In the genomic region with DNA sequence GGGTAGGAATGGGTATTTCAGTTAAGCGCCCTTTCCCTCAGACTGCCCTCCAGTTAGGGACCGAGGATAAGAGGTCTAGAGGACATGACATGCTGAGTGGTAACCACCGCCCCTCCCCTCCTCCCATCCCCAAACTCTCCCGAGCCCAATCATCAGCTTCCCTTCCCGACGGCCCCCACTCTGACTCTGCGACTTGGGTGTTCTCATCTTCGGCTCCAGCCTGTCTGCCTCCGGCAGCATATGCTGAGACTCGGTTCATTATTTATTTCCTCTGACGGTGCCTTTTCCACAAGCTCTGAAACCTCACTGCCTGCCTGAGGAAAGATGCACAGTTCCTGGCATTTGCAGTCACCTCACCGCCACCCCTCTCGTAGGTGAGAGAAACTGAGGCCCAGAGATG, we compare ENCODE assay signal across 12 mouse cellular contexts. TPM values are rescaled to one million over a fixed set of nuclear protein-coding genes. Genes with fewer than 3 reads are reported as not detected.
DNase-seq lines count a peak whose midpoint lies in the region; ATAC-seq and TF ChIP-seq lines count a peak whose summit lies in the region.
"Had no signal": no experiment of that assay in that cellular context is flagged by ENCODE, and none has a peak within 500 bp of the region (broad histone marks: within the 10 kb centered on the region; RNA-seq: fewer than 3 reads in every experiment).

No protein-coding gene starts in this region.

- H3K9me3 ChIP-seq in heart, embryonic 12.5 days (replicated peaks): no peaks in the 10 kb centered on the region
- H3K9me3 ChIP-seq in limb, embryonic 12.5 days: no peaks in the 10 kb centered on the region
- no peaks in the 10 kb centered on the region for H3K9me3 ChIP-seq in limb, embryonic 10.5 days (replicated peaks)
- H3K9me3 ChIP-seq in embryonic facial prominence, embryonic 13.5 days: no peaks in the 10 kb centered on the region
- no peaks in the 10 kb centered on the region for H3K9me3 ChIP-seq in forebrain, embryonic 10.5 days

- no peak for TF ChIP-seq CTCF in small intestine, adult 2 months (IDR thresholded peaks at IDR 0.05; ENCODE audit: extremely low read depth, insufficient read length, insufficient replicate concordance, low read depth, low read length)

- peaks cover 60% of the 10 kb centered on the region for H3K36me3 ChIP-seq in heart, embryonic 12.5 days
- peaks cover 87% of the 10 kb centered on the region for H3K36me3 ChIP-seq in limb, embryonic 12.5 days
- peaks cover 92% of the 10 kb centered on the region for H3K36me3 ChIP-seq in limb, embryonic 10.5 days
- H3K36me3 ChIP-seq in embryonic facial prominence, embryonic 13.5 days: peaks cover 73% of the 10 kb centered on the region
- H3K36me3 ChIP-seq in small intestine, adult 2 months (ENCODE audit: control insufficient read depth, insufficient read depth, low read length): peaks cover 15% of the 10 kb centered on the region; the same call in 1 of the 2 replicates
- H3K36me3 ChIP-seq in forebrain, embryonic 10.5 days (replicated peaks): peaks cover 90% of the 10 kb centered on the region

- TF ChIP-seq POLR2A in small intestine, adult 2 months (IDR thresholded peaks at IDR 0.05; ENCODE audit: low read depth, low read length): no peak

- 39% methylated on average over 13 of the region's 13 CpGs for WGBS in heart, embryonic 12.5 days
- 47% methylated on average over 13 of the region's 13 CpGs for WGBS in limb, embryonic 12.5 days
- 54% methylated on average over 13 of the region's 13 CpGs for WGBS in limb, embryonic 10.5 days
- WGBS in embryonic facial prominence, embryonic 13.5 days: 50% methylated on average over 13 of the region's 13 CpGs
- WGBS in small intestine, adult 2 months: 76% methylated on average over 13 of the region's 13 CpGs
- WGBS in forebrain, embryonic 10.5 days: 88% methylated on average over 13 of the region's 13 CpGs

- no peak for DNase-seq in heart, adult 18-20 months
- DNase-seq in limb, embryonic 10.5 days (ENCODE audit: low spot score): no peak
- no peak for DNase-seq in forebrain, embryonic 10.5 days (ENCODE audit: extremely low spot score, low spot score)
- DNase-seq in gastrocnemius, postnatal 10 days: no peak
- DNase-seq: cerebellum, postnatal 14 days; right cerebral cortex, postnatal 14 days; thymus, adult 18-20 months had no signal

- H3K9ac ChIP-seq in heart, embryonic 12.5 days: peak overlapping the region; percentile 31; the same call in 1 of the 2 replicates
- no peak overlapping the region for H3K9ac ChIP-seq in limb, embryonic 12.5 days (replicated peaks)
- H3K9ac ChIP-seq in embryonic facial prominence, embryonic 13.5 days: 0 out of 2 replicates have a peak overlapping the region, but pooled peaks have one; percentile 40

- peak overlapping the region; percentile 69 for H3K27ac ChIP-seq in heart, embryonic 12.5 days (ENCODE audit: poor library complexity, severe bottlenecking)
- peak overlapping the region; percentile 45; the same call in 1 of the 2 replicates for H3K27ac ChIP-seq in limb, embryonic 12.5 days
- H3K27ac ChIP-seq in limb, embryonic 10.5 days: no peak overlapping the region
- 0 out of 2 replicates have a peak overlapping the region, but pooled peaks have one; percentile 22 for H3K27ac ChIP-seq in embryonic facial prominence, embryonic 13.5 days
- 0 out of 2 replicates have a peak overlapping the region, but pooled peaks have one; percentile 3 for H3K27ac ChIP-seq in small intestine, adult 2 months (ENCODE audit: insufficient read depth, low read depth, low read length)
- no peak overlapping the region for H3K27ac ChIP-seq in forebrain, embryonic 10.5 days
- H3K27ac ChIP-seq: hindbrain, postnatal 0 days had no signal

- H3K4me3 ChIP-seq in heart, embryonic 12.5 days: no peak overlapping the region
- no peak overlapping the region for H3K4me3 ChIP-seq in limb, embryonic 12.5 days (replicated peaks)
- no peak overlapping the region for H3K4me3 ChIP-seq in limb, embryonic 10.5 days
- no peak overlapping the region for H3K4me3 ChIP-seq in embryonic facial prominence, embryonic 13.5 days
- H3K4me3 ChIP-seq in small intestine, adult 2 months (ENCODE audit: low read depth, low read length): no peak overlapping the region
- no peak overlapping the region for H3K4me3 ChIP-seq in forebrain, embryonic 10.5 days

- peak; percentile 18; the same call in 1 of the 2 replicates for ATAC-seq in heart, embryonic 12.5 days (ENCODE audit: insufficient number of reproducible peaks, low FRiP score)
- no peak for ATAC-seq in limb, embryonic 12.5 days (ENCODE audit: insufficient number of reproducible peaks, insufficient read depth, low FRiP score, low TSS enrichment, low read depth)
- no peak for ATAC-seq in embryonic facial prominence, embryonic 13.5 days (ENCODE audit: insufficient number of reproducible peaks, insufficient read depth, low FRiP score, low TSS enrichment, low read depth)
- ATAC-seq: hindbrain, postnatal 0 days had no signal

- no peaks in the 10 kb centered on the region for H3K27me3 ChIP-seq in heart, embryonic 12.5 days (replicated peaks)
- H3K27me3 ChIP-seq in limb, embryonic 12.5 days: no peaks in the 10 kb centered on the region
- no peaks in the 10 kb centered on the region for H3K27me3 ChIP-seq in limb, embryonic 10.5 days (ENCODE audit: low read depth, poor library complexity, severe bottlenecking)
- no peaks in the 10 kb centered on the region for H3K27me3 ChIP-seq in embryonic facial prominence, embryonic 13.5 days
- H3K27me3 ChIP-seq in small intestine, adult 2 months (ENCODE audit: control insufficient read depth, insufficient read depth, low read length): no peaks in the 10 kb centered on the region
- no peaks in the 10 kb centered on the region for H3K27me3 ChIP-seq in forebrain, embryonic 10.5 days (ENCODE audit: poor library complexity, severe bottlenecking)

- peaks cover 52% of the 10 kb centered on the region for H3K4me1 ChIP-seq in heart, embryonic 12.5 days (replicated peaks)
- H3K4me1 ChIP-seq in limb, embryonic 12.5 days (replicated peaks): 0 out of 2 replicates have a peak, but pooled peaks cover 11% of the 10 kb centered on the region
- H3K4me1 ChIP-seq in limb, embryonic 10.5 days: no peaks in the 10 kb centered on the region
- peaks cover 11% of the 10 kb centered on the region for H3K4me1 ChIP-seq in embryonic facial prominence, embryonic 13.5 days
- H3K4me1 ChIP-seq in small intestine, adult 2 months (ENCODE audit: control insufficient read depth, insufficient read depth, insufficient read length, low read length): no peaks in the 10 kb centered on the region
- H3K4me1 ChIP-seq in forebrain, embryonic 10.5 days: peaks cover 8% of the 10 kb centered on the region

- H3K4me2 ChIP-seq in heart, embryonic 12.5 days: peak overlapping the region; percentile 23; the same call in 1 of the 2 replicates
- H3K4me2 ChIP-seq in limb, embryonic 12.5 days: no peak overlapping the region
- H3K4me2 ChIP-seq in embryonic facial prominence, embryonic 13.5 days: no peak overlapping the region

RNA-seq across cellular contexts. Expression of gene Atp6v0e, which starts 15.7 kb away (rescaled TPM):
- polyA plus RNA-seq in heart, embryonic 12.5 days (2016; fragmentation: Nextera tagmentation; extraction: Ambion mirVana): 176 and 193 TPM in 2 replicates
- 10 to 100 TPM; 62.8 to 68.0 TPM for total RNA-seq in heart, adult 18-20 months (2021)
- polyA plus RNA-seq in limb, embryonic 12.5 days (2016; fragmentation: Nextera tagmentation; extraction: Ambion mirVana): 112 and 114 TPM in 2 replicates
- polyA plus RNA-seq in limb, embryonic 10.5 days (2016; fragmentation: Nextera tagmentation; extraction: Ambion mirVana): 104 and 107 TPM in 2 replicates
- polyA plus RNA-seq in embryonic facial prominence, embryonic 13.5 days (2015; fragmentation: Nextera tagmentation; extraction: Ambion mirVana): 180 and 202 TPM in 2 replicates
- 84.0 and 119 TPM in 2 replicates for polyA plus RNA-seq in small intestine, adult 2 months (2012; rRNA removed)
- 104 and 109 TPM in 2 replicates for polyA plus RNA-seq in forebrain, embryonic 10.5 days (2016; fragmentation: Nextera tagmentation; extraction: Ambion mirVana)
- total RNA-seq in gastrocnemius, postnatal 10 days (2021): 10 to 100 TPM; 44.1 to 46.0 TPM

Comparison
In these comparisons a context has a peak if more than half of its experiments do, and no peak if none do; other contexts are left out.
1. H3K27ac ChIP-seq: peak in heart, embryonic 12.5 days (single experiment), limb, embryonic 12.5 days (single experiment), embryonic facial prominence, embryonic 13.5 days (single experiment) and small intestine, adult 2 months (single experiment); none in limb, embryonic 10.5 days (single experiment) and forebrain, embryonic 10.5 days (single experiment).